ENCODE assay signal across 16 mouse cellular contexts in the genomic region with DNA sequence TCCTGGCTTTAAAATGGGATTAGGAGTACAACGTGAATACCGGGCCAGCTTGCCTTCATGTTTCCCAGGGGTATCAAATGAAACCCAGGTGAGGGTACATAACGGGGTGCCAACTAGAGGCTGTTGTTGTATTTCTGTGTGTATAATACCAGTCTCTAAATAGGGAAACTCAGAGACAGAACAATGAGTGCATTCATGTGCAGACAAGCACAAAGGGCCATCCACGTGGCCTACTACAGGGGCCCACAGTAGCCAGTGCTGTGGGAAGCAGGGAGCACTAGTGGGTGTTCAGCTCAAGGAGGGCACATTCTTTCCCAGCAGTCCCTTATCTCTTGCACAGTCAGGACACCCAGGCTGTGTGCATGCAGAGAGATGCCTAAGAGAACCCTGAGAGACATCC. TPM values are rescaled to one million over a fixed set of nuclear protein-coding genes. Genes with fewer than 3 reads are reported as not detected.
"Had no signal": no experiment of that assay in that cellular context is flagged by ENCODE, and none has a peak within 500 bp of the region (broad histone marks: within the 10 kb centered on the region; RNA-seq: fewer than 3 reads in every experiment).

No protein-coding gene starts in this region.

- H3K36me3 ChIP-seq: limb, embryonic 13.5 days; midbrain, embryonic 12.5 days; neural tube, embryonic 13.5 days had no signal

- H3K27me3 ChIP-seq: limb, embryonic 13.5 days; midbrain, embryonic 12.5 days; neural tube, embryonic 13.5 days had no signal

- H3K4me3 ChIP-seq: limb, embryonic 13.5 days; midbrain, embryonic 12.5 days; neural tube, embryonic 13.5 days had no signal

- H3K9ac ChIP-seq: limb, embryonic 13.5 days; liver, embryonic 14.5 days; midbrain, embryonic 12.5 days; neural tube, embryonic 13.5 days had no signal

- H3K27ac ChIP-seq: kidney, postnatal 0 days; limb, embryonic 13.5 days; liver, embryonic 14.5 days; midbrain, embryonic 12.5 days; neural tube, embryonic 13.5 days had no signal

- DNase-seq: kidney, adult 11 months; kidney, adult 9 months; kidney, postnatal 36 days; layer of hippocampus, postnatal 36 days; left cerebral cortex, postnatal 4 days; lung, adult 18-20 months; thymus, adult 2 months; thymus, postnatal 25 days had no signal

- ATAC-seq: midbrain, embryonic 16.5 days had no signal

- H3K4me2 ChIP-seq: limb, embryonic 13.5 days; midbrain, embryonic 12.5 days; neural tube, embryonic 13.5 days had no signal

- H3K9me3 ChIP-seq: limb, embryonic 13.5 days; midbrain, embryonic 12.5 days; neural tube, embryonic 13.5 days had no signal

RNA-seq across cellular contexts. Expression of a gene that starts 8.7 kb away (rescaled TPM):
- total RNA-seq: megakaryocyte-erythroid progenitor cell, adult 5-6 weeks had no signal
- polyA plus RNA-seq: limb, embryonic 13.5 days; liver, embryonic 14.5 days; lung, embryonic 16.5 days had no signal
